Mouse (Mus musculus) embryo, embryonic 10.5 days (tissue): ENCODE results near the gene Aldh16a1.
"Not testable (repeated sequence)": the region's sequence is repeated elsewhere in the genome, so short reads cannot be mapped to it uniquely, and the experiment has no call there.

ENCODE experiments used
- DNase-seq: peaks from one replicate; pipeline ENCODE4 v3.0.0-alpha.2; 2015; ENCODE audit warnings: low spot score

The Aldh16a1 gene

DNA sequence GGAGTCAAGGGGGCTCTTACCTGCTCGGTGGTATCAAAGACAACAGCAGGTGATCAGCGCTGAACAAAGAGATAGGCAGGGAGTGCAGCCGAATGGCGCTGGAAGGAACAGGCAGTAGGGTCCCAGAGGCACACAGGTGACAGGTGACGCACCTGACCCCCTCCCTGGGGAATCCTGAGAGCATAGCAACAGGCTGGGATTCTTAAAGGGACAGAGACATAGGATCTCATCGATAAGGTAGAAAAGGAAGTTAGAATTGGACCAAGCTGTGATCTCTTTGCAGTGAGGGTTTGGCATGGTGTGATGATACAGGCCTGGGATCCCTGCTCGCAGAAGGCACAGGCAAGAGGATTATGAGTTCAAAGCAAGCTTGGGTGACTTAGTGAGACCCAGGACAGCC lies 25.1 kb upstream of the Aldh16a1 start, which contains the start of gene Gfy:
Gene Gfy (minus strand): TSS at position 101 of the 400 bp plus-strand sequence.
- DNase-seq, result no peak

DNA sequence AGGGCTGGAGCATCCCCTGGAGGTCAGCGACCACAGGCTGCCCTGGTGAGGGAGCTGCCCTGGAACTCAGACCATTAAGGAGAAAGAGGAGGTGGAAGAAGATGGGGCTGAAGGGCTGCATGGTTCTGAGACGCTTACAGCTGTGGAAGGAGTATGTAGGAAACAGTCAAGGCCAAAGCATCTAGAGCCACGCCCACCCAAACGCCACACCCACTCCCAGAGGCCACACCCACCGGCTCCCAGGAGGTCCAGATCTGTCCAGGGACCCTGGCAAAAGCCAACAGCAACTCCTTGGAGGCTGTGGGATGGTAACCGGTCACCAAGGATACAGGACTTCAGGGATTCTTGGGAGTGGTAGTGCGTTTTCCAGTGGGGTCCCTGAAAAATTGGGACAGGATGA lies 24.2 kb upstream of the Aldh16a1 start:
- DNase-seq, result no peak

GRCm38 (mm10) chr7:45176356-45176755 lies 22.0 kb upstream of the Aldh16a1 start:
- no peak for DNase-seq

DNA sequence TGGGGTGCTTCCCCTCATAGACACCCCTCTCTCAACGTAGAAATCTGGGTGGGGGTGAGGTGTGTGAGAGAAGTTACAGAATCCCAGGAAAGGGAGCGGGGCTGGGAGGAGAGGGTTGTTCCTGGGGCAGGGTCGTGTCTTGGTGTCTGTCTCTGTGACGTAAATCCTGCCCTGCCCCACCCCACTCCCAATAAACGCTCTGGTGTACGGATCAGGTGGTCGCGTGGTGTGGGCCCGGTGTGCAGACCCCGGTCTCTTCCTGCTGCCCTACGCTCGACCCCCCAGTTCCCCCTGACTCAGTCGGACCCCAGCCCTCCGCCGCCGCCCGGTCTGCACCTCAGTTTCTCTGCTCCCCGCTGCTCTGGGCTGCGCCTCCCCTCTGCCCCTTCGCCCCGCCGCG lies 21.5 kb upstream of the Aldh16a1 start:
- no peak for DNase-seq

DNA sequence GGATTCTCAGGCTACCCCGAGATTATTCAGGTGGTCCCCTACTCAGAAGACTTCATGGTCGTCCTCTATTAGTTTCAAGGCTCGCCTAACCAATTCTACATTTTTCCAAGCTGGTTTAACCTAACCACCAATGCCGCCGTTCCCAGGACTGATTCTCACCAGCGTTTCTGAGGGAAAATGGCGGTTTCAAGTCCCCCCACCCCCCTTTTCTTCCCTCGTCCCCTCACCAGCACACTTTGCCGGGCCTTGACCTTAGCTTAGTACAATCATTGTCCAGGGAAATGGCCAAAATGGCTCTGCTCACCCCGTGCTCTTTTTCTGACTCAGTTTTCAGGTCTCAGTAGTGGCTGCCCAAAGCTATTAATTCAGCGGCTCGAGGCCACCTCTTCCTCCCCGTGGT lies 21.0 kb upstream of the Aldh16a1 start:
- DNase-seq, result peak; percentile 42

GRCm38 (mm10) chr7:45174567-45175280 lies 20.3 kb upstream of the Aldh16a1 start:
- peak; percentile 36 for DNase-seq

DNA sequence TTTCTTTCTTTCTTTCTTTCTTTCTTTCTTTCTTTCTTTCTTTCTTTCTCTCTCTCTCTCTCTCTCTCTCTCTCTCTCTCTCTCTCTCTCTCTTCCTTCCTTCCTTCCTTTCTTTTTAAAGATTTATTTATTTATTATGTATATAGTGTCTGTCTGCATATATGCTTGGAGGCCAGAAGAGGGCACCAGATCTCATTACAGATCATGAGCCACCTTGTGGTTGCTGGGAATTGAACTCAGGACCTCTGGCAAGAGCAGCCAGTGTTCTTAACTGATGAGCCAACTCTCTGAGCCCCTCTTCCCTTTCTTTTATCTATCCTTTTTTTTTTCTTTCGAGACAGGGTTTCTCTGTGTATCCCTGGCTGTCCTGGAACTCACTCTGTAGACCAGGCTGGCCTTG lies 19.4 kb upstream of the Aldh16a1 start:
- DNase-seq, result not testable (repeated sequence)

DNA sequence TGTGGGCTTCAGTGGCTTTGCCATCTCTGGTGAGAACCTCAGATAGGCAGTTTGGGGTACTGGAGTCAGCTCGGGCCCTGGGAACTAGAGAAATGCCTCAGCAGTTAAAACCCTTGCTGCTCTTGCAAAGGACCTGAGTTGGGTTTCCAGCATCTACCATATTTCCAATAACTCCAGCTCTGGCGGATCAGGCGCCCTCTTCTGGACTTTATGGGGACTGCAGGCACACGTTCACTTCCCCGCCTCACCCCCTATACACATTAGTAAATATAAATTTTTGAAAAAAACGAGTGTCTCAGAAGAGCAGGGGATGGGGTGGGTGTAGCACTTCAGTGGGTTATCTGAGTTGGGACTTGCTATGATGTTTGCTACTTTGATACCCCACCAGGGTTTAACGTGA lies 18.6 kb upstream of the Aldh16a1 start:
- no peak for DNase-seq

DNA sequence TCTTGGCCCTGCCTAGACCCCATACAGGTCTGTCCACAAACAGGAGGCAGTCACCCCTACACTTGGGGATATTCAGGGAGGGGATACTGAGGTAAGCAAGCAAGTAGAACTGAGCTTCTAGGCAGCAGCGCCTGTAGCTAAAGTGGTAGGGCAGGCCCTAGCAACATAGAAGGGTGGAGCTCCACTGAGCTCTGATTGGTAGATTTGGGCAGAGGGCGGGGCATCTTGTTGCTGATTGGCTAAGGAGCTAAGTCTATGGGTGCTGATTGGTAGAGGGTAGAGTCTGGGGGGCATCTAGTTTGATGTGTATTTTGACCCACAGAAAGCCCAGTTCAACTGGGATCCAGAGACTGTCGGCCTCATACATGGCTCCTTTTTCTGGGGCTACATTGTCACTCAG lies 15.1 kb upstream of the Aldh16a1 start:
- DNase-seq, result no peak

DNA sequence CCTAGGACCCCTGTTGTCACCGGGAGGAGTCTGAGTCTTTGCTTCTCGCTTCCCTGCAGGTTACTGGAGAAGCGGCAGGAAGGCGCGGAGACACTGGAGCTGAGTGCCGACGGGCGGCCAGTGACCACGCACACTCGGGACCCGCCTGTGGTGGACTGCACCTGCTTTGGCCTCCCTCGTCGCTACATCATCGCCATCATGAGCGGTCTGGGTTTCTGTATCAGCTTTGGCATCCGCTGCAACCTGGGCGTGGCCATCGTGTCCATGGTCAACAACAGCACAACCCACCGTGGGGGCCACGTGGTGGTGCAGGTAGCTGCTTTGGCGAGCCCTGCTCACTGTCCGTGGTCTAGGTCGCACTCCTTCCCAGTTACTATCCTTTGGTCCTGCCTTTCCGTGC lies 14.3 kb upstream of the Aldh16a1 start:
- DNase-seq, result no peak

DNA sequence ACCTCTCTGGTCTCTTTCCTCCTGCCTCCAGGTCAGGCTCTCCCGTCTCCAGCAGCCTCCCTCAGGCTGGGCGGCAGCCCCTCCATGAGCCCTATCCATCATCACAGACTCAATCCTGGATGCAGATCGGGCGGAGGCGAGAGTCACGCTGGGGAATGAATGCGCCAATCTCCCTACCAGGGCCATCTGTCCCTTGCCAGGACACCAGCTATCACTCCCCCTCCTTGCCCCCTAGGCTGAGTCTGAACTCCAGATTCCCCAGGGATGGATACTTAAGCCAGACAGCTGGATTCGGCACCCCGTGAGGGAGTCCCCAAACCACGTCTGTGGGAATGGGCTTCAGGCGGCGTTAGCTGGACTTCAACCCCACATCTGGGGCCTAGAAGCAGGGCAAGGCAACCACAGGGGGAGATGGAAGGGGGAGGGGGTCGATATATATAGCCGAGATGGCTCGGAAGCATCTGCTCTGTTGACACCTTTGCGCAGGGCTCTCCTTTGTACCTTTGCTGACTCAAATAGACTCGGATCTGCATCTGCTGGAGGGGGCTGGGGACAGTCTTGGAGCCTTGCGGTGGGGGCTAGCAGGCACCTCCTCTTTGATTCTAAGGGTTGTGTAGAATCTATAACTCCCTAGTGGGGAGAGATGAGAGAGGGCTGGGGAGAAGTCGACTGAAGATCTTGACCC lies 13.5 kb upstream of the Aldh16a1 start:
- DNase-seq, result no peak

DNA sequence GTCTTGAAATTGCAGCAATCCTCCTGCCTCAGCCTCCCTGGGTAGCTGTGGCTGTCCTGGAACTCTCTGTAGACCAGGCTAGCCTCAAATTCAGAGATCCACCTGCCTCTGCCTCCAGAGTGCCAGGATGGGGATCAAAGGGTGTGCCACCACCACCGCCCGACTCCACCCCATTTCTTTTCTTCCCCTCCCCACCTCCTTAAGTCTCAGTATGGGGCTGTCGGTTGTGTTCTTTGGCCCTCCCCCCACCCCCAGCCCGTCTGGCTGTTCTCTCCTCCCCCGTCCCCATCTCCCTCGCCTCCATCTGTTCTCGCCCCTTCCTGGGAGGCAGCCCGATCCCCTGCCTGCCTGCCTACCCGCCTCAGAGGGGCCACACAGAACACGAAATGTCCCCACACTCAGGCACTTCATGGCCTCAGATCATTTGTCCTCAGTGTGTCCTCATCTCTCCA lies 12.6 kb upstream of the Aldh16a1 start:
- DNase-seq, result no peak

- DNase-seq, result no peak
These were observed 11.3 kb upstream of the Aldh16a1 start for GRCm38 (mm10) chr7:45165701-45166100.

- DNase-seq, result no peak
These were observed 10.4 kb upstream of the Aldh16a1 start for GRCm38 (mm10) chr7:45164833-45165232.

GRCm38 (mm10) chr7:45163735-45164490 lies 9.5 kb upstream of the Aldh16a1 start, which contains the start of gene Slc17a7:
Slc17a7 (plus strand) TSS chr7:45163949.
- DNase-seq, result peak; percentile 59

DNA sequence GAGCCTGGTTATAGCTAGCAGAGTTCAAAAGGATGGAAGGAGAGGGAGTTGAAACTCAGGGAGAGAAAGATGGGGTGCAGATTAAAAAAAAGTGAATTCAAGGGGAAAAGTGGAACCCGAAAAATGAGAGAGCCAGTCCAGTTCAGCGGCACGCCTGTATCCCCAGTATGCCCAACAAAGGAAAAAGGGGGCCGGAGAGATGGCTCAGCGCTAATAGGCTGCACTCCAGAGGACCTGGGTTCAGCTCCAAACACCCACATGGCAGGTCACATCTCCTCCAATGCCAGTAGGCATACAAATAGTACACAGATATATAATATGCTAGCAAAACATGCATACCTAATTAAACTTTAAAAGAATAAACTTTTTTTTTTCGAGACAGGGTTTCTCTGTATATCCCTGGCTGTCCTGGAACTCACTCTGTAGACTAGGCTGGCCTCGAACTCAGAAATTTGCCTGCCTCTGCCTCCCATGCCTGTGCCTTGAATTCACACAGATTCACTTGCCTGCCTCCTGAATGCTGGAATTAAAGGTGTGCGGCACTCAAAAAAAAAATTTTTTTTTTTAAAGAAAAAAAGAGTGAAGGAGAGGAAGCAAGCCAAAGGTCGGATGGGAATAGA lies 8.7 kb upstream of the Aldh16a1 start:
- DNase-seq, result no peak

- DNase-seq, result no peak
These were observed 8.2 kb upstream of the Aldh16a1 start for GRCm38 (mm10) chr7:45162551-45162950.

DNA sequence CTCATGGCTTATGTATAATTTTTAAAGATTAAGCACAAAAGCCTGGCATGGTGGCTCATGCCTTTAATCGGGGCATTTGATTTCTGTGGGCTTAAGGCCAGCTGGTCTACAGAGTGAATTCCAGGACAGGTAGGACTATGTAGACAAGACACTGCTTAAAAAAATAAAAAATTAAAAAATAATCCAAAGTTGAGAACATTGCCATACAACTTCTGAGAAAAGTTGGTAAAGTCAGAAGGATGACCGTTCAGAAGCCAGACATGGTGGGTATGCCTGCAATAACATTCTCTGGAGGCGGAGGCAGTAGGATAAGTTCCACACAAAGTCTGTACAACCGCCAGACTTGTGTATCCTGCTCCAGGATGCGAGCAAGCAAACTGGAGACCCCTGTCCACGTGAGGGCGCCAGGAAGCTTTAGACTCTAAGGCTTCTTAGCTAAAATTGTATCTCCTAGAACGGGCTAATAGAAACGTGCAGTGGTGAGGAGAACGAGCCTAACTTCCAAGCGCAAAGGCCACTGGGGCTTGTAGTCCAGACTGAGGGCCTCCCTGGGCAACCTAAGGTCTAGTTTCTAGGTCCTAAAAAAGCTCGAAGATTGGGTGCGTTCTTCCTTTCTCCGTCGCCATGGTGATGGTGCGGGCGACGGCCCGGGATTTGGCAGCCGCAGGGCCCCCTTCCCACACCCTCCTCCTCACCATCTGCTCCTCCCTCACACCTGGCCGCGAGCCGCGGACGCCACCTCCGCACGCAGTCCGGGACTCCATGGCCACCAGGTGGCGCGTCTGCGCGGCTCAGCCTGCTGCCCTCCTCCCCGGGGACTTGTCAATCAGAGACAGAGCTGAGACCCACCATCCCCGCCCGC lies 7.5 kb upstream of the Aldh16a1 start:
- DNase-seq, result peak; percentile 95

GRCm38 (mm10) chr7:45160866-45161265 lies 6.5 kb upstream of the Aldh16a1 start:
- no peak for DNase-seq

- no peak for DNase-seq
These were observed 6.0 kb upstream of the Aldh16a1 start for GRCm38 (mm10) chr7:45160316-45160800.

GRCm38 (mm10) chr7:45158991-45159390 lies 4.6 kb upstream of the Aldh16a1 start:
- no peak for DNase-seq
